Mouse (Mus musculus): ENCODE data around the gene Krtap5-3. TPM values are rescaled to one million over a fixed set of nuclear protein-coding genes. Genes with fewer than 3 reads are reported as not detected.
"Not testable (repeated sequence)": the region's sequence is repeated elsewhere in the genome, so short reads cannot be mapped to it uniquely, and the experiment has no call there.

The Krtap5-3 gene
- polyA plus RNA-seq, 1 experiment from 2014 or later: not detected

- ATAC-seq; H3K9ac ChIP-seq (ENCODE audit: low read length); H3K27ac ChIP-seq (ENCODE audit: low read depth, low read length); H3K9me3 ChIP-seq (replicated peaks; ENCODE audit: control insufficient read depth, low read length); H3K27me3 ChIP-seq (replicated peaks; ENCODE audit: control insufficient read depth, insufficient read depth, low read length); DNase-seq (ENCODE audit: low spot score); H3K4me1 ChIP-seq (ENCODE audit: control insufficient read depth, insufficient read depth, low read length); H3K36me3 ChIP-seq (ENCODE audit: control insufficient read depth, insufficient read depth, low read length); H3K4me2 ChIP-seq (ENCODE audit: low read length); H3K4me3 ChIP-seq (ENCODE audit: low read depth, low read length): not testable (repeated sequence)
- WGBS: 48% methylated on average over 3 of the region's 3 CpGs
Measured at GRCm38 (mm10) chr7:142229871-142230270, 28.7 kb downstream of the Krtap5-3 start, which contains the start of gene Krtap5-5. Krtap5-5 (minus strand) TSS chr7:142229971.

- Histone ChIP-seq H3K27me3 (replicated peaks; ENCODE audit: control insufficient read depth, insufficient read depth, low read length) (no peaks in the 10 kb centered on the region), H3K4me1 (ENCODE audit: control insufficient read depth, insufficient read depth, low read length) (no peaks in the 10 kb centered on the region), H3K4me2 (ENCODE audit: low read length) (no peak overlapping the region), H3K4me3 (ENCODE audit: low read depth, low read length) (no peak overlapping the region), H3K9ac (ENCODE audit: low read length) (no peak overlapping the region), H3K27ac (ENCODE audit: low read depth, low read length) (no peak overlapping the region), H3K9me3 (replicated peaks; ENCODE audit: control insufficient read depth, low read length) (no peaks in the 10 kb centered on the region), H3K36me3 (ENCODE audit: control insufficient read depth, insufficient read depth, low read length) (no peaks in the 10 kb centered on the region)
- no peak for ATAC-seq
- WGBS: 16% methylated on average over 1 of the region's 1 CpGs
- no peak for DNase-seq (ENCODE audit: low spot score)
Measured at GRCm38 (mm10) chr7:142231540-142231939, 30.4 kb downstream of the Krtap5-3 start.

GRCm38 (mm10) chr7:142240978-142241377 lies 39.8 kb downstream of the Krtap5-3 start, which contains the start of gene Gm40460:
Gm40460 (minus strand) TSS chr7:142241078.
- Histone ChIP-seq H3K27ac (ENCODE audit: low read depth, low read length) (no peak within 1 kb of the TSS), H3K4me3 (ENCODE audit: low read depth, low read length) (no peak within 1 kb of the TSS), H3K9ac (ENCODE audit: low read length) (no peak within 1 kb of the TSS), H3K9me3 (replicated peaks; ENCODE audit: control insufficient read depth, low read length) (no peaks in the 10 kb centered on the region), H3K4me2 (ENCODE audit: low read length) (no peak within 1 kb of the TSS), H3K4me1 (ENCODE audit: control insufficient read depth, insufficient read depth, low read length) (no peaks in the 10 kb centered on the region), H3K36me3 (ENCODE audit: control insufficient read depth, insufficient read depth, low read length) (no peaks in the 10 kb centered on the region), H3K27me3 (replicated peaks; ENCODE audit: control insufficient read depth, insufficient read depth, low read length) (no peaks in the 10 kb centered on the region)
- 58% methylated on average over 2 of the region's 2 CpGs for WGBS
- ATAC-seq: no peak
- DNase-seq (ENCODE audit: low spot score): no peak

GRCm38 (mm10) chr7:142249824-142250223 lies 48.7 kb downstream of the Krtap5-3 start:
- 0% methylated on average over 1 of the region's 1 CpGs for WGBS
- Histone ChIP-seq H3K4me2 (ENCODE audit: low read length) (no peak overlapping the region), H3K27ac (ENCODE audit: low read depth, low read length) (no peak overlapping the region), H3K4me3 (ENCODE audit: low read depth, low read length) (no peak overlapping the region), H3K9me3 (replicated peaks; ENCODE audit: control insufficient read depth, low read length) (no peaks in the 10 kb centered on the region), H3K4me1 (ENCODE audit: control insufficient read depth, insufficient read depth, low read length) (no peaks in the 10 kb centered on the region), H3K9ac (ENCODE audit: low read length) (no peak overlapping the region), H3K36me3 (ENCODE audit: control insufficient read depth, insufficient read depth, low read length) (no peaks in the 10 kb centered on the region), H3K27me3 (replicated peaks; ENCODE audit: control insufficient read depth, insufficient read depth, low read length) (no peaks in the 10 kb centered on the region)
- ATAC-seq (no peak), DNase-seq (ENCODE audit: low spot score) (peak; percentile 63)

Other genes starting within 250 kb of the Krtap5-3 start
- gene Mob2, start 140.3 kb upstream of the Krtap5-3 start, polyA plus RNA-seq (2014; fragmentation: Nextera tagmentation; extraction: Ambion mirVana): 53.6 and 57.9 TPM in 2 replicates
- 58.0 and 84.8 TPM in 2 replicates for gene Dusp8, start 105.5 kb upstream of the Krtap5-3 start, polyA plus RNA-seq (2014; fragmentation: Nextera tagmentation; extraction: Ambion mirVana)
- gene Gm45618, start 80.6 kb upstream of the Krtap5-3 start, polyA plus RNA-seq (2014; fragmentation: Nextera tagmentation; extraction: Ambion mirVana): not detected in 2 replicates
- gene Gm39115, start 65.3 kb upstream of the Krtap5-3 start, polyA plus RNA-seq (2014; fragmentation: Nextera tagmentation; extraction: Ambion mirVana): not detected in 2 replicates
- not detected in 2 replicates for gene Gm45337, start 56.8 kb upstream of the Krtap5-3 start, polyA plus RNA-seq (2014; fragmentation: Nextera tagmentation; extraction: Ambion mirVana)
- not detected in 2 replicates for gene Gm29735, start 44.3 kb upstream of the Krtap5-3 start, polyA plus RNA-seq (2014; fragmentation: Nextera tagmentation; extraction: Ambion mirVana)
- gene Gm4553, start 35.6 kb upstream of the Krtap5-3 start, polyA plus RNA-seq (2014; fragmentation: Nextera tagmentation; extraction: Ambion mirVana): not detected in 2 replicates
- not detected in 2 replicates for gene Krtap5-2, start 25.4 kb upstream of the Krtap5-3 start, polyA plus RNA-seq (2014; fragmentation: Nextera tagmentation; extraction: Ambion mirVana)
- gene Gm10153, start 11.0 kb upstream of the Krtap5-3 start, polyA plus RNA-seq (2014; fragmentation: Nextera tagmentation; extraction: Ambion mirVana): not detected in 2 replicates
- not detected in 2 replicates for gene Gm7579, start 10.5 kb downstream of the Krtap5-3 start, polyA plus RNA-seq (2014; fragmentation: Nextera tagmentation; extraction: Ambion mirVana)
- gene Krtap5-5, start 28.6 kb downstream of the Krtap5-3 start, polyA plus RNA-seq (2014; fragmentation: Nextera tagmentation; extraction: Ambion mirVana): not detected in 2 replicates
- not detected in 2 replicates for gene Gm40460, start 39.7 kb downstream of the Krtap5-3 start, polyA plus RNA-seq (2014; fragmentation: Nextera tagmentation; extraction: Ambion mirVana)
- gene Gm2431, start 57.0 kb downstream of the Krtap5-3 start, polyA plus RNA-seq (2014; fragmentation: Nextera tagmentation; extraction: Ambion mirVana): not detected in 2 replicates
- gene Gm4559, start 73.0 kb downstream of the Krtap5-3 start, polyA plus RNA-seq (2014; fragmentation: Nextera tagmentation; extraction: Ambion mirVana): not detected in 2 replicates
- not detected in 2 replicates for gene Krtap5-1, start 95.8 kb downstream of the Krtap5-3 start, polyA plus RNA-seq (2014; fragmentation: Nextera tagmentation; extraction: Ambion mirVana)
- not detected in 2 replicates for gene Krtap5-4, start 102.2 kb downstream of the Krtap5-3 start, polyA plus RNA-seq (2014; fragmentation: Nextera tagmentation; extraction: Ambion mirVana)
- gene Ifitm10, start 172.4 kb downstream of the Krtap5-3 start, polyA plus RNA-seq (2014; fragmentation: Nextera tagmentation; extraction: Ambion mirVana): 1.9 and 3.4 TPM in 2 replicates
- gene Gm49369, start 181.3 kb downstream of the Krtap5-3 start, polyA plus RNA-seq (2014; fragmentation: Nextera tagmentation; extraction: Ambion mirVana): not detected in 2 replicates
- 261 and 263 TPM in 2 replicates for gene Ctsd, start 186.7 kb downstream of the Krtap5-3 start, polyA plus RNA-seq (2014; fragmentation: Nextera tagmentation; extraction: Ambion mirVana)
- gene Syt8, start 233.5 kb downstream of the Krtap5-3 start, polyA plus RNA-seq (2014; fragmentation: Nextera tagmentation; extraction: Ambion mirVana): not detected in 2 replicates
- 0.67 and 0.82 TPM in 2 replicates for gene Tnni2, start 240.4 kb downstream of the Krtap5-3 start, polyA plus RNA-seq (2014; fragmentation: Nextera tagmentation; extraction: Ambion mirVana)